Mouse (Mus musculus) gastrocnemius, adult 2 months (tissue): ENCODE results near the gene Ppp2ca. TPM values are rescaled to one million over a fixed set of nuclear protein-coding genes. Genes with fewer than 3 reads are reported as not detected.

ENCODE experiments used
- DNase-seq: peaks from one replicate; pipeline ENCODE4 v3.0.0; 2022
- H3K27ac ChIP-seq: fragments of 200-600 bp; 2 replicates; pipeline ENCODE4 v1.8.1; 2022; ENCODE audit warnings: mild to moderate bottlenecking
- H3K4me3 ChIP-seq: fragments of 200-600 bp; 2 replicates; pipeline ENCODE4 v1.8.1; 2022; ENCODE audit warnings: mild to moderate bottlenecking, moderate library complexity
- CTCF ChIP-seq: fragments of 200-600 bp; IDR thresholded peaks from 2 replicates; pipeline ENCODE4 v1.8.1; 2022; ENCODE audit warnings: antibody characterized with exemption, mild to moderate bottlenecking, moderate library complexity
- intact Hi-C: fragments of 180-260 bp; cut with DNase I; formaldehyde crosslinking; loops from one replicate; pipeline ENCODE4 v1.15.1; 2025
- total RNA-seq, 2 experiments: library from RNA; stranded (reverse); gene quantifications; 2 replicates each; pipeline ENCODE4 v1.2.3; 2021

Gene Ppp2ca
- total RNA-seq, 2 experiments from 2014 or later: 43.2 to 54.0 TPM

DNA sequence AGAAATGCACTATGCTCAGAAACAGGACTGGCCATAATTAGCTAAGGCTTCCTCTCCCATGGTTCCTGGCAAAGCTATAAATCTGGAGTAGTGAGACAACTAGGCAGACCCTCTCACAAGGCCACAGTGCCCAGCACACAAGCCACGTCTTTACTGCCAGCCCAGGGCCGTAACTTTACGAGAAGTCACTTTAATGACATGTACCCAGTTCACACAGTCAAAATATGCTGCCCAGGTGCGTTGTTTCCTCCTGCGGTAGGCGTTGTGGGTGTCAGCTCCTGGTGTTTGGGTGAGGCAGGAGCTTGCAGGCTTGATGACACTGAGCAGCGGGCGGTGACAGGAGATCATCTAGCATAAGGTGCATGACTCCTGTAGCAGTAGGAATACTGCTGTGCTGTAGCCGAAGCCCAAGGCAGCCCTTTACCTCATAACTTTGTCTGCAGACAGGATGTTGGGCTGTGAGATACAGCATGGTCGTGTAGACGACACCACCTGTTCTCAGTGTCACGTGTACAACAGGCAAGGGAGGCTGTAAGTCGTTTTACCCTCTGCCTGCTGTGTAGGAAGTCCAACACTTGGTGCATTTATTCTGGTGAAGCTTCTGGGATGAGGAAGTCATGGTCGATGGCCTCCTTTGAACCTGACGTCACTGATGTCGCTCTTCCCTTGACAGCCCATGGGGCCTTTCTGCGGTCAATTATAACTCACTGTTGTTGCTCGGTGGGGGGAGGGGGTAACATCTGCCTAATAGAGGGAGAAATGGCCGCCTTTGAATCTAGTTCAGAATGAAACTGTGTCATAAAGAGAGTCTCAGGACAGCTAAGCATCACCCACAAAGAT, 22.5 kb upstream of the Ppp2ca start:
- no peak for DNase-seq
- intact Hi-C loops: no loop called here
- no peak overlapping the region for H3K4me3 ChIP-seq
- no peak for TF ChIP-seq CTCF
- H3K27ac ChIP-seq: no peak overlapping the region

DNA sequence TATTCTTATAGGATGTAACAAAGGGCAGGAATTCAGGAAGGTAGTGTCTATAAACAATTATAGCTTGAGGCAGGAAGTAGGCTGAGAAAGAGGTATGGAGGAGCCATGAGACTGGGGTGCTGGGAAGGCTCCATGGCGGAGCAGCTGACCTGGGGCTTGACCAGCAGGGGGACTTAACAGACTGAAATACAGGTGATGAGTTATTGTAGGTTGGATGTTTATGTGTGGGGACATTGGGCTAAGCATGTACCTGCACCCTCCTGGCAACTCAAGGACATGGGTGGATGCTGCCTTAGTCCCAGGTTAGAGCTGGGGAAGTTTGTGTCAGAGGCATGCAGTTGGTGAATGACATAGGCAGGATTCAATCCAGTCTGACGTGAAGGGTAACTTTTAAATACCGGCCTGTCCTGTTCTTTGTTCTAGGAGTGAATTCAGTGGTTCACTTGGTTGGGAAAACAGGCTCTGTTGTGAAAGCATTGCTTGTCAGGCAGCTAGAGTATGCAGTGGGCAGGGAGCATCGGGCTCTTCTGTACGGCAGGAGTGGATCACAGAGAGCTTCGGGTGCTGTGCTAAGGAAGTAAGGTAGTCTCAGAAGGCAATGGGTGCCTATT, 21.6 kb upstream of the Ppp2ca start:
- no peak overlapping the region for H3K4me3 ChIP-seq
- TF ChIP-seq CTCF: no peak
- intact Hi-C loops: no loop called here
- no peak overlapping the region for H3K27ac ChIP-seq
- no peak for DNase-seq

DNA sequence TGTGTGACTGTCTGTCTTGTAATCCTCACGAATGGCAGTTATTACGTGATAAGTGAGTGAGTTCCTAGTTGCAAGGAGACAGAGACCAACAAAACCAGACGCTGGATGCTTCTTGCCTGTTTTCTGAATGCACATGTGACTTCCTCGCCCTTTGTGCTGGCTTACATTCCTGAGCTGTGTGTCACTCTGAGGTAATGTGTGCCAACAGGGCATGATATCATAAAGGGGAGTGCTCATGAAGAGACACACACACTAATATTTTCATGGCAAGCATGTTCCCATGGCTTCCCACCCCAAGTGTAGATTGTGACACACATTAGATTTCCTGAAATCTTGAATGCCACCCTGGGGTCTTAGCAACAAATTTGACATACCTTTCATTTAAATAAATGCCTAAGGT, 20.5 kb upstream of the Ppp2ca start:
- Histone ChIP-seq H3K27ac (no peak overlapping the region), H3K4me3 (no peak overlapping the region)
- DNase-seq: no peak
- intact Hi-C loops: no loop called here
- TF ChIP-seq CTCF: no peak

DNA sequence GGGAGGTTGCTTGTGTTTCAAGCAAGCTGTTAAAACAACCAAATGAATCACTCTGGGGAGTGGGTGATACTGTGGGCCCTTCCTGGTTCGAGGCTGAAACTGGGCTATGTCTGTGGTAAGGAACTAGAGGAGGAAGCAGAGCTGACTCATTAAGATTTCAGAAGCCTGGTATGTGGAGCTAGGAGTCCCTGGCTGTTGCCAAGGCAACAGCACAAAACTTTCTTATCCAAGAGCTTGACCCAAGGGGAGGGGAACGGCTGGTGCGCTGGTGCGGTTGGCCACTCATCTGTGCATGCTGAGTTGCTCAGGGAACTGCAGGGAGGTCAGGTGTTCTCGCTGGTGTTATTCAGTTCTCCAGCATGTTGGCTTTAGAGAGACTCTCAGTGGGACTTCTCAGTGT, 18.5 kb upstream of the Ppp2ca start:
- Histone ChIP-seq H3K4me3 (no peak overlapping the region), H3K27ac (no peak overlapping the region)
- no peak for TF ChIP-seq CTCF
- intact Hi-C loops: no loop called here
- no peak for DNase-seq

DNA sequence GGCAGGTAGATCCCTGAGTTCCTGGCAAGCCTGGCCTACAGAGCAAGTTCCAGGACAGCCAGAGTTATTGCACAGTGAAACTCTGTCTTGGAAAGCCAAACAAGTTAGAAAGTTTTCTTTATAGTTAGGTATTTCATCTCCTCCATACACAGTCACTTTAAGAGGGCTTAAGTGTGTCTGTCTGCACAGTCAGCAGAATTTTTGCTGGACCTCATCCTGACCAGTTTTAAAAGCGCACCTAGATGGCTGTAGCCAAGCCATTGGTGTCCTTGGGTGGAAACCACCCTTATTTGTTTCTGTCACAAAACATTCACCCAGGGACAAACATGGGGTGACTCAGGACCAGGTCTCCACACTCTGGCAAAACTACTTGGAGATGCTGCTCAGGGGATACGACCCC, 17.8 kb upstream of the Ppp2ca start:
- TF ChIP-seq CTCF: no peak
- intact Hi-C loops: no loop called here
- Histone ChIP-seq H3K27ac (no peak overlapping the region), H3K4me3 (no peak overlapping the region)
- DNase-seq: no peak

DNA sequence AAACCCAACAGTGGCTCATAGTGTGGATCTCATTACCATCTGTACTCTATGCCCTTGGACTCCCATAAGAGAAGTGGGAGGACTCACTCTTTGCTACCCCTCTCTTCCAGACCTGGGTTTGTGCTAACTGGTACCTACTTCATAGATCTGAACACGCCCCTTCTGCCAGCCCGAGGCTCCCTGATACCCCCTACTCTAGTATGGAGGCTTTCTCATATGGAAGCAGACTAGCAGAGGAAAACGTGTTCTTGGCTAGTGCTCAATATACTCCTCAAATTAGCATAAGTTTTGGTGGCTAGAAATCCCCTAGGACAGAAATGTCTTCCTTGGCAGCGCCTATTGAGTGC, 12.7 kb upstream of the Ppp2ca start:
- H3K4me3 ChIP-seq: no peak overlapping the region; the same call in 1 of the 2 replicates
- peak overlapping the region; percentile 77 for H3K27ac ChIP-seq
- intact Hi-C loops: no loop called here
- no peak for TF ChIP-seq CTCF
- DNase-seq: no peak

- no peak for TF ChIP-seq CTCF
- Histone ChIP-seq H3K27ac (peak overlapping the region; percentile 77), H3K4me3 (peak overlapping the region; percentile 43)
- no peak for DNase-seq
- intact Hi-C loops: no loop called here
Observed at GRCm38 (mm10) chr11:52086204-52086864, 12.1 kb upstream of the Ppp2ca start.

DNA sequence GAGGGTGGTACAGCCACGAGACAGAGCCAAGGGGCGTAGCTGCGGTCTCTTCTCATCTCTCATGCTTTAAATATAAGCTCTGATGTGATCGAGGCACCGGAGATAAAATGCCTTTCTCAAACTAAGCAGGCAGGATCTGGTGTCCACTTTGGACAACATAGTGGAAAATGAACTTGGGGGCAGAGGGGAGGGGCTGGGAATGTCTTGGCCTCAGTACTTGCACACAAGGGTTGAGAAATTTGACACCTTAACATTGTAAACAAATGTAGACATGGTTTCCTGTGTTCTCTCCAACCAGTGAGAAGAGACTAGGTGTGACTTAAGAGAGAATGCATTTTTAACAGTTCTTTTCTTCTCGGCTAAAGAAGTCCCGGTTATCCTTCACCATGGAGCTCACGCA, 9.2 kb upstream of the Ppp2ca start:
- H3K27ac ChIP-seq: peak overlapping the region; percentile 85
- intact Hi-C loops: no loop called here
- peak overlapping the region; percentile 33 for H3K4me3 ChIP-seq
- TF ChIP-seq CTCF: no peak
- DNase-seq: no peak

DNA sequence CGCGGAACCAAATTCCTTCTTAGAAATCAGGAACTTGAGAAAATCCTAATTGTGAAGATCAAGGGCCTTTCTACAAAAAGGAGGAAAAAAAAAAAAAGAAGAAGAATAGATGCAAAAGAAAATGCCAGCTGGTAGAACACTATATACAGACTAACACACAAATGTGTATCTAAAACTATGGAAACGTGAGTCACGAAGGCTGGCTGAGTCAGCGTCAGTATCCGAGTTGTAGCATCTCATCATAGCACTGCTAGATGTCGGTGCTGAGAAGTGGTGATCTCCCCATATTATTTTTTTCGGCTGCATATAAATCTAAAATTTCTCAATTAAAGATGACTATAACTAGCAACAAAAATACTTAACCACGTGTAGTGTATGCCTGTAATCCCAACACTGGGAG, 7.2 kb upstream of the Ppp2ca start:
- Histone ChIP-seq H3K27ac (no peak overlapping the region), H3K4me3 (no peak overlapping the region)
- TF ChIP-seq CTCF: no peak
- DNase-seq: no peak
- intact Hi-C loops: no loop called here

GRCm38 (mm10) chr11:52094568-52094967, 3.9 kb upstream of the Ppp2ca start:
- no peak overlapping the region for H3K4me3 ChIP-seq
- intact Hi-C loops: no loop called here
- no peak for TF ChIP-seq CTCF
- DNase-seq: peak; percentile 58
- H3K27ac ChIP-seq: peak overlapping the region; percentile 100

GRCm38 (mm10) chr11:52097016-52097415, 1.5 kb upstream of the Ppp2ca start:
- intact Hi-C loops: no loop called here
- no peak for DNase-seq
- TF ChIP-seq CTCF: no peak

DNA sequence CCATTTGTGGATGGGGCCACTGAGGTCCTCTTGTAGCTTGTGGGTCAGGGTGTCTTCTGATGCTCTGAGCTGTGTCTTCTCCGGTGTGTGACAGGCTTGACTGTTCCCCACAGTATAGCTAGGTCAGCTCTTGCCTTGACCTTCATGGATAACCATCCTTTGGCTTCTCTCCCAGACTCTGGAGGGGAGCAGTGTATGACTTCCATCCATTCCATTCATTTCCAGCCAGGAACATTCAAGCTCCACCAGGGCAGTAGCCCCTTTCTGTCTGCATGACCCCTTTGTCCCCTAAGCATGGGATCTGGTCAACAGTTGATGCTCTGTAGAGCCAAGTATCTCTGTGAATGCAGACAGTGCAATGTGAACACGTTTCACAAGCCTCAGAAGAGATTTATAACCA, 885 bp upstream of the Ppp2ca start:
- H3K4me3 ChIP-seq: peak overlapping the region; percentile 97
- intact Hi-C loops: no loop called here
- H3K27ac ChIP-seq: peak overlapping the region; percentile 100
- DNase-seq: no peak
- TF ChIP-seq CTCF: no peak

More at GRCm38 (mm10) chr11:52097016-52097415, 1.5 kb upstream of the Ppp2ca start:
- no peak overlapping the region for H3K4me3 ChIP-seq
- H3K27ac ChIP-seq: peak overlapping the region; percentile 100

DNA sequence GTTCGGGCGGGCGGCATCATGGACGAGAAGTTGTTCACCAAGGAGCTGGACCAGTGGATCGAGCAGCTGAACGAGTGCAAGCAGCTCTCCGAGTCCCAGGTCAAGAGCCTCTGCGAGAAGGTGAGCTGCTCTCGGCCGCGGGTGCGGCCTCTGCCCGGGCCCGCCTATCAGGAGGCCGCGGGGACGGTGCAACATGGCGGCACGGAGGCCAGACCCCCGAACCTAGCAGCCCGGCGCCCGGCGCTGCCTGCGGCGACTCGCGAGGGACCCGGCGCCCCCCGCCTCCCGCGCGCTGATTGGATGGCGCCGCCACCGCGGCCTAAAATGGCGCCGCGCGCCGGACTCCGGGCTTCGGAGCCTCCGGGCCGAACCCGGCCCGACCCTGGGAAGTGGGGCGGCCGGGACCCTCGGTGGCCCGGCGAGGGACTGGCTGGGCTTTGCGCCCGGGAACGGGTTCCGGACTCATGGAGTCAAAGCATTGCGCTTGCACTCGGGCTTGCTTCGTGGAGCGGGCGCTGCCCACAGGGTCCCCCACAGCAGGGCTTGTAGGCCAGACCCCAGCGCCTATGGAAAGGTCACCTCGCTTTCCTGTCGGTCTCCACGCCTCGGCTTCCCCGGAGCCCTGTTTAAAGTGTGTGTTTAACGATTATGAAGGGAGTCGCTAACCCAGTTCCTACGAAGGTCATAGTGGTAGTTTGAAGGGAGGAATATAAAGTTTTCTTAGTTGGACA, 715 bp downstream of the Ppp2ca start:
- intact Hi-C loops: no loop called here
- peak overlapping the region; percentile 100 for H3K27ac ChIP-seq
- peak overlapping the region; percentile 97 for H3K4me3 ChIP-seq
- no peak for TF ChIP-seq CTCF
- peak; percentile 85 for DNase-seq
